Mouse (Mus musculus): Measurements from ENCODE around the gene Aif1.
"Not testable (repeated sequence)": the region's sequence is repeated elsewhere in the genome, so short reads cannot be mapped to it uniquely, and the experiment has no call there.

Aif1 gene

DNA sequence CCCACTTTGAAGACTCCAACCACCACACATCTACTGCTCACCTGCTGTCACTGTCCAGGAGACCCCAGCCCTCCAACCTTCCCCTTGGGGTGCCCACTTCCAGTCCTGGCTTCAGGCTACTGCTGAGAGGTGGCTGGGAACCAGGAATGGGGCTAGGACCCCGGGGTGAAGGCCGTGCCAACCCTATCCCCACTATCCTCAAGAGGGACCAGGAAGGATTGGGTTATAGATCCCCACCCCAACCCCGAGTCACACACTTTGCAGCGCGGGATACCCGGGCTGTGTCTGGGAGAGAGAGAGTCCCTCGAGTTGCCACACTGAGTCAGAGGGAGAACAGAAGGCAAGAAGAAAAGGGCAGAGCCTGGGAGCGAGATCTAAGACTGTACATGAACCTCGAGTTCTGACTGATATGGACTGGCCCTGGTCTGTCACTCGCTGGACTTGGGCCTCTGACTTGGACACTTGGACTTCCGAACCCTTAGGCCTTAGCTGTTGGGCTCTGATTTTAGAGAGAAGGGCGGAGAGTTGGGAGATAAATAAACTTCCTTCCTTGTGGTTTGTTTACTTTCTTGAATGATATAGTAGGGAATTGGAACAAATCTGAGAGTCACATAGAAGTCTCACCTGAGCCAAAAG is 51.5 kb downstream of the Aif1 start:
- CTCF ChIA-PET = not testable (repeated sequence)

DNA sequence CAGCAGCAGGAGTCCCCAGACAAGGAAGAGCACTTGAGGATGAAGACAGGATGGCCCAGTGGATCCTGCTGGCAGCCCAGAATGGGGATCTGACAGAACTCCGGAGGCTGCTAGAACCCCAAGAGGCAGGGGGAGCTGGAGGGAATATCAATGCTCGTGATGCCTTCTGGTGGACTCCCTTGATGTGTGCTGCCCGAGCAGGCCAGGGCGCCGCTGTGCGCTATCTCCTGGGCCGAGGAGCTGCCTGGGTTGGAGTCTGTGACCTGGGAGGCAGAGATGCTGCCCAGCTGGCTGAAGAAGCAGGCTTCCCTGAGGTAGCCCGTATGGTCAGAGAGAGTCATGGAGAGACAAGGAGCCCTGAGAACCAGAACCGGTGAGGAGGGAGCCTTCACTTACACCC is 52.6 kb downstream of the Aif1 start:
- CTCF ChIA-PET = not testable (repeated sequence)

GRCm38 (mm10) chr17:35121871-35122303 is 54.0 kb downstream of the Aif1 start, which contains the start of gene Csnk2b:
Gene Csnk2b, minus strand, starts transcription at chr17:35122053.
- CTCF ChIA-PET = no interaction called here

- CTCF ChIA-PET = no interaction called here
These were observed 54.6 kb downstream of the Aif1 start, which contains the start of gene Gpank1 for GRCm38 (mm10) chr17:35121143-35121799. Gene Gpank1, plus strand, starts transcription at chr17:35121455.
